Mouse (Mus musculus) ovary, postnatal 10 days (tissue): ENCODE data around the gene Olfr1116.
"Not testable (repeated sequence)": the region's sequence is repeated elsewhere in the genome, so short reads cannot be mapped to it uniquely, and the experiment has no call there.

Experiments
- DNase-seq: peaks from one replicate; pipeline ENCODE4 v3.0.0; 2022; ENCODE audit warnings: low spot score

The Olfr1116 gene

DNA sequence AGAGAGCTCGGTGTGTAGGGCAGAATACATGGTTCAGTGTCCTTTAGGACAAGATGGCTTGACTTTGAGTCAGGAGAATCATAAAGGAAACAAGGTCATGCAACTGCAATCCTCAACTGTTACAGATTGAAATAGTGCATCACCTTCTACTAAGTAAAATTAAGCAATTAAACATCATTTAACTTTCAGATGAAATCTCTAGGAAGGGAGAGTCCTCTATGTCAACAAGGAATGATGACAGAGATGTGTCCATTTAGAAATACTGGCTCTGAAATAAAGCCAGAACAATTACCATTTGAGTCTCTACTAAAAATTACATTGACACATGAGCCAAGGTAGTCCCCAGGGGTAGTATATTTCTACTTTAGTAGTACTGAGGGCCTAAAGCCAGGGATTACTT lies at the start of gene Olfr1116:
Gene Olfr1116 (plus strand): TSS at position 301 of the 400 bp plus-strand sequence.
- DNase-seq = no peak

DNA sequence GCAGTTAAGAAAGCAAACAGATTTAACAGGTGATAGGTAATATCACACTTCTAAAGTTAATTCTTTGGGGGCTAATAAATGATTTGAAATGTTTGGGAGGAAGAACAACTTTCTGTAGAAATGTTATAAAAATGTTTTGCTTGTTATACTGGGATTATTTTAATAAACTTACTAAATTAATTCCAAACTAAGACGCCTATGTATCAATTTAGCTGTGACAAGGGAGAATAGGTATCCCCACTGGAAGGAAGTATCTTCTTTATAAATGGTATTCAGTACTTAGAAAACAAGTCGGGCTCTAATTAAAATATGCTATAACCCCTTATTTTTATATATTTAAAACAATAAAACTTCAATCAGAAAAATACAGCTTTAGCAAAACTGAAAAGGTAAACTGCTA lies 19.6 kb upstream of the Olfr1116 start, which contains the start of gene Olfr1115:
Gene Olfr1115 (plus strand): TSS at position 301 of the 400 bp plus-strand sequence.
- no peak for DNase-seq

DNA sequence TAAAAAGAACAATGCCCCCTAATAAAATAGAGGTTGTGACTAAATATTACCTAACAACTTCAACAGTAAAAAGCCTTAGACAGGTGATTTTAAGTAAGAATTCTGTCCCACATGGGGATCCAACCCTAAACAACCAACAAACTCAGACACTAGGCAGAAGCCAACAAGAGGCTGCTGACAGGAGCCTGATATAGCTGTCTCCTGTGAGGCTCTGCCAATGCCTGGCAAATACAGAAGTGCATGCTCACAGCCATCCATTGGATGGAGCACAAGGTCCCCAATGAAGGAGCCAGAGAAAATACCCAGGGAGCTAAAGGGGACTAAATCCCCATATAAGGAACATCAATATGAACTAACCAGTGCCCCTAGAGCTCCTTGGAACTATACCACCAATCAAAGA lies 26.6 kb downstream of the Olfr1116 start:
- not testable (repeated sequence) for DNase-seq

- DNase-seq = no peak
Measured at GRCm38 (mm10) chr2:87307281-87307680, 39.9 kb downstream of the Olfr1116 start, which contains the start of gene Olfr1118. Gene Olfr1118, plus strand, starts transcription at chr2:87307581.
